Mouse (Mus musculus) limb, embryonic 15.5 days (tissue): ENCODE data around the gene Speg. TPM values are rescaled to one million over a fixed set of nuclear protein-coding genes. Genes with fewer than 3 reads are reported as not detected.
A peak's percentile ranks its signal among the peaks of the same experiment; 100 is the strongest.

Source experiments
- ATAC-seq: fragments of 200-750 bp; cut with Nextera tagmentation; 2 replicates; pipeline ENCODE4 v1.8.0; 2017; ENCODE audit warnings: low read depth, moderate TSS enrichment; ENCODE audit not compliant: insufficient number of reproducible peaks, low FRiP score, low TSS enrichment
- H3K27ac ChIP-seq: fragments of 300-500 bp; sonication (generic); 2 replicates; pipeline ENCODE4 v1.5.1; 2015; ENCODE audit warnings: moderate library complexity, mild to moderate bottlenecking, inconsistent platforms
- H3K27me3 ChIP-seq: fragments of 300-500 bp; sonication (generic); 2 replicates; pipeline ENCODE4 v1.6.1; 2015; ENCODE audit warnings: inconsistent platforms
- H3K36me3 ChIP-seq: fragments of 300-500 bp; sonication (generic); 2 replicates; pipeline ENCODE4 v1.6.1; 2015; ENCODE audit warnings: inconsistent platforms
- H3K4me1 ChIP-seq: fragments of 300-500 bp; sonication (generic); 2 replicates; pipeline ENCODE4 v1.6.1; 2015; ENCODE audit warnings: inconsistent platforms
- H3K4me2 ChIP-seq: fragments of 300-500 bp; sonication (generic); 2 replicates; pipeline ENCODE4 v1.6.1; 2015; ENCODE audit warnings: mild to moderate bottlenecking, inconsistent platforms
- H3K4me3 ChIP-seq: fragments of 300-500 bp; sonication (generic); 2 replicates; pipeline ENCODE4 v1.5.1; 2015; ENCODE audit warnings: mild to moderate bottlenecking, inconsistent platforms
- H3K9ac ChIP-seq: fragments of 300-500 bp; sonication (generic); 2 replicates; pipeline ENCODE4 v1.6.1; 2015; ENCODE audit warnings: inconsistent platforms
- H3K9me3 ChIP-seq: fragments of 300-500 bp; sonication (generic); 2 replicates; pipeline ENCODE4 v1.6.1; 2016; ENCODE audit warnings: inconsistent platforms
- WGBS: fragments of 180-500 bp; shearing (Covaris S2); methylation state at CpG from one replicate; pipeline ENCODE4 v1.1.7; 2015; 5-methylcytosine and 5-hydroxymethylcytosine counted together
- polyA plus RNA-seq: library from polyadenylated mRNA; unstranded; fragments of >200 nt; fragmentation: Nextera tagmentation; extraction: Ambion mirVana; gene quantifications from 2 replicates; pipeline ENCODE4 v1.2.1, GENCODE M21; 2015

The Speg gene
- polyA plus RNA-seq, 1 experiment from 2014 or later = 15.4 TPM

DNA sequence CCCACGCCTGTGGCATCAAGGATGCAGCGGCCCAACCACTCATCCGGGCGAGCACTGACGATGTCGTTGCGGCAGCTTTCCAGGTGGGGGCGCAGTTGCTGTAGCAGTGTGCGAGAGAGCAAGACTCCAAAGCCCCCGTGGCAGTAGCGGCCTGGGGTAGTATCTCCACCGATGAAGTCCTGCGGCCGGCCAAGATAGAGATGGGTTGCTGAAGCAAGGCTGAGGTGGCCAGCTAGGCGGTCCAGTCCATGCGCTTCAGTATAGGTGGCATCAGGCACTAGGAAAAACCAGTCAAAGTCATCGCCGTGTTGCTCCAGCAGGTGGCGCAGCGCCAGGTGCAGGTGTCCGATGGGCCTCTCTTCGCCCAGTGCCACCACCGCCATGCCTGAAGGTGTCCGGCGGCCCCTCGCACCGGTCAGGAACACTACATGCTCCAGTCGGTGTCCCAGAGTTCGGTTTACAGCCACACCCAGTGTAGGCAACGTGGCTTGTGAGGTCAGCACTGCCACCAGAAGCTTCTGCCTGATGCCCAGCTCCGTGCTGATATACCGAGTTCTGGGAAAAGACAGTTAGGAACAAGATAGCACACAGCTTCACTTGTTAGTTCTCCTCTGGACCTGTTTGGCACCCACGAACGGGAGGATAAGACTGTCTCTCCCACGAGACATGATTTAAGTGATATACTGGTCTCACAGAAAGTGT lies 102.3 kb downstream of the Speg start:
- Histone ChIP-seq H3K4me2 (peak overlapping the region; percentile 81), H3K9me3 (no peaks in the 10 kb centered on the region), H3K27ac (no peak overlapping the region), H3K36me3 (peaks cover 40% of the 10 kb centered on the region), H3K27me3 (peaks cover 30% of the 10 kb centered on the region), H3K9ac (no peak overlapping the region), H3K4me3 (peak overlapping the region; percentile 86), H3K4me1 (peaks cover 44% of the 10 kb centered on the region)
- whole genome bisulfite sequencing = 14% methylated on average over 35 of the region's 35 CpGs
- no peak for ATAC-seq

DNA sequence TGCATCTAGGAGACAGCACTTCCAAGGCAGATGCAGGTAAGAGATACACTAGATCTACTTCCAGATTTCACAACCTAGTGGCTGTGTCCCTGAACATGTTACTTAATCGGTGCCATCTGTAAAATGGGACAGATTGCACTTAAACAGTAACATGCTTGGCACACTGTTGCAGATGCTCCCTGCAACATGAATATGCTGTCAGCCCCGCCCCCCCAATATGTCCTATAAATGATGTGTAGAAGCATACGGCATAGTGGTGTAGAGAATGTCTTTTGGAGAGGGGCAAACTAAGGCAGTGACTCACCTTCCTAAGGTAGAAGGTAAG lies 102.8 kb downstream of the Speg start:
- Histone ChIP-seq H3K4me2 (peak overlapping the region; percentile 81), H3K27ac (no peak overlapping the region), H3K4me1 (peaks cover 44% of the 10 kb centered on the region), H3K4me3 (peak overlapping the region; percentile 86), H3K27me3 (peaks cover 34% of the 10 kb centered on the region), H3K9ac (no peak overlapping the region), H3K36me3 (peaks cover 35% of the 10 kb centered on the region), H3K9me3 (no peaks in the 10 kb centered on the region)
- no peak for ATAC-seq
- 37% methylated on average over 3 of the region's 3 CpGs for WGBS

DNA sequence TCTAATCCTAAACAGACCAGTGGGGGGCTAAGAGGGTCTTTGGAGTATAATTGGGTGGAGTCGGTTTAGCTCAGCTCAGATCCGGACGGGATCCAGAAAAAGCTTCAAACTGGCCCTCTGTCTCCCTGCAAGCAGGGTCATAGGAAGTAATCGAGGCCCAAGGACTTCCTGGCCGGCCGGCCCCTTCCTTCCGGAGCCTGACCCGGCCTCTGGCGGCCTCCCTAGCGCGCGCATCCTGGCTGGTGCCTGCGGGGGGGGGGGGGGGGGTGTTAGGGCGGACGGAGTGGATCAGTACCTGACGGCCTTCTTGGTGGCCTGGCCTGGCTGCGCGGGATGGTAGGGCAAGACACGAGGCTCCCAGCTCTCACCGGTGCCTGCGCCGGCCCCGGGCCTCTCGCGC lies 103.4 kb downstream of the Speg start:
- H3K9ac ChIP-seq = peak overlapping the region; percentile 60
- peaks cover 29% of the 10 kb centered on the region for H3K36me3 ChIP-seq
- WGBS = 0% methylated on average over 23 of the region's 25 CpGs
- H3K27ac ChIP-seq = peak overlapping the region; percentile 83
- peak overlapping the region; percentile 86 for H3K4me3 ChIP-seq
- ATAC-seq = no peak; the same call in 1 of the 2 replicates
- peak overlapping the region; percentile 81 for H3K4me2 ChIP-seq
- peaks cover 42% of the 10 kb centered on the region for H3K4me1 ChIP-seq
- no peaks in the 10 kb centered on the region for H3K9me3 ChIP-seq
- peaks cover 39% of the 10 kb centered on the region for H3K27me3 ChIP-seq

DNA sequence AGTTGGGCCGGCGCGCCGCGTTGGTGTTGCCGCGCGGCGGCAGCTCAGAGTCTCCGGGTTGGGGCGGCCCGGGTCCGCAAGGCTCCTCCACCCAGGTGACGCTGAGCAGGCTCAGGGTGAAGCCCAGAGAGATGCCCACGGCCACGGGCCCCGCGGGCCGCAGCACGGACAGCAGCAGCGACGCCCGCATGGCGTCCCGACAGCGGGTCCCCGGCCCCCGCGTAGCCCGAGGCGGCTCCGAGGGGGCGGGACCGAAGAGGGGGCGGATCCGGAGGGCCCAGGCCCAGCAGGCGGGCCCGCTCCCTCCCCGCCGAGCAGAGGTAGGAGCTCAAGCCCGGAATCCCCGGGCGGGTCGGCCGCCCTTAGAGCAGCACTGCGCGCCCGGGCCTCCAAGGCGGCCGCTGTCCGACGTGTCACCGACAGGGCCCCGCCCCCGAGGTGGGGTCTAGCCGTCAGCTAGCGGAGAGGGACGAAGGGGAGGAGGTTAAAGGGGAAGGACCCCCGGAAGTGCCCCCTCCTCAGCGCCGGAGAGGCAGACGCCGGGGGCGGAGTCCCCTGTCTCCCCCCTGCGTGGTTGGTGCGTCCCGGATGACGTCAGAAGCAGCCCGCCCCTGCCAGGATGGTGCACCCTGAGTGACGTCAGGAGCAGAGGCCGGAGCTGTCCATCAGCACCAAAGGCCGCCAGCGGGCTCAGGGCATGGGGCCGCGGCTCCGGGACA lies 104.0 kb downstream of the Speg start, which contains the start of the genes Chpf and Tmem198:
Gene Chpf (minus strand): TSS at position 392 of the 719 bp plus-strand sequence.
Gene Tmem198 (plus strand): TSS at position 617 of the 719 bp plus-strand sequence.
- ATAC-seq = peak; percentile 88

DNA sequence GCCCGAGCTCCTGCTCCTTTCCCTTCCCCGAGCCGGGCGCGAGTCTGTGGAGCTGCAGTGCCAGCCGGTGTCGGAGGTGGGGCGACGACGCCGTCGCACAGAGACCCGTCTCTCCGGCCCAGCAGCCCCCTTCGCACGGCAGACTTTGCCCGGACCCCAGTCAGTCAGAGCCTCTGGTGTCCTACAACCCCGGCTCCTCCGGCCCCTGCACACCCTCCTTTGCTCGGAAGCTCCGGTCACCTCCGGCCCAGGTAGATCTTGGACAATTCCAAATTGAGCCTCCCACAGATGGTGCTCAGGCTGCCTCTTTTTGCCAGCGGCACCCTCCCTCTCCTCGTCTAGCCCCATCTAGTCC lies 104.5 kb downstream of the Speg start:
- Histone ChIP-seq H3K27ac (no peak overlapping the region), H3K9ac (no peak overlapping the region), H3K4me3 (peak overlapping the region; percentile 86), H3K27me3 (peaks cover 50% of the 10 kb centered on the region), H3K4me1 (peaks cover 31% of the 10 kb centered on the region), H3K4me2 (peak overlapping the region; percentile 81), H3K9me3 (no peaks in the 10 kb centered on the region), H3K36me3 (peaks cover 22% of the 10 kb centered on the region)
- no peak for ATAC-seq
- 1% methylated on average over 19 of the region's 24 CpGs for WGBS

More for the DNA sequence above, 104.0 kb downstream of the Speg start, which contains the start of the genes Chpf and Tmem198:
- peaks cover 36% of the 10 kb centered on the region for H3K4me1 ChIP-seq
- WGBS = under 1% methylated on average over 72 of the region's 76 CpGs
- H3K9ac ChIP-seq = peak within 1 kb of the TSS; percentile 60
- peaks cover 26% of the 10 kb centered on the region for H3K36me3 ChIP-seq
- peaks cover 45% of the 10 kb centered on the region for H3K27me3 ChIP-seq
- H3K4me2 ChIP-seq = peak within 1 kb of the TSS; percentile 81
- H3K9me3 ChIP-seq = no peaks in the 10 kb centered on the region
- H3K27ac ChIP-seq = peak within 1 kb of the TSS; percentile 83
- H3K4me3 ChIP-seq = peak within 1 kb of the TSS; percentile 86

DNA sequence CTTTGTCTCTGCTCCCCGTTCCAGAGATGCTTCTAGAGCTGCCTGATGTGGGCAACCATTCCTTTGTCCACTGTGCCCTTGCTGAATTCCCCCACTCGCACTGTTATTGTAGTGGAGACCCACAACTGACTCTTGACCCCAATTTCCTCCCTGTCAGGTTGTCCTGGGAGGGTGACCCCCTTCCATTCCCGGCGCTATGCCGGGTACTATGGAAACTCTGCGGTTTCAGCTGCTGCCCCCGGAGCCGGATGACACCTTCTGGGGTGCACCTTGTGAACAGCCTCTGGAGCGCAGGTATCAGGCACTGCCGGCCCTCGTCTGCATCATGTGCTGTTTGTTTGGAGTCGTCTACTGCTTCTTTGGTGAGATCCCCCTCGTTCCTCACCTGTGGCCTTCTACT lies 104.9 kb downstream of the Speg start:
- H3K4me3 ChIP-seq = peak overlapping the region; percentile 86
- H3K4me2 ChIP-seq = peak overlapping the region; percentile 81
- peaks cover 18% of the 10 kb centered on the region for H3K36me3 ChIP-seq
- H3K4me1 ChIP-seq = peaks cover 27% of the 10 kb centered on the region
- H3K9ac ChIP-seq = no peak overlapping the region
- ATAC-seq = no peak
- no peak overlapping the region for H3K27ac ChIP-seq
- 17% methylated on average over 13 of the region's 13 CpGs for WGBS
- peaks cover 55% of the 10 kb centered on the region for H3K27me3 ChIP-seq
- no peaks in the 10 kb centered on the region for H3K9me3 ChIP-seq

DNA sequence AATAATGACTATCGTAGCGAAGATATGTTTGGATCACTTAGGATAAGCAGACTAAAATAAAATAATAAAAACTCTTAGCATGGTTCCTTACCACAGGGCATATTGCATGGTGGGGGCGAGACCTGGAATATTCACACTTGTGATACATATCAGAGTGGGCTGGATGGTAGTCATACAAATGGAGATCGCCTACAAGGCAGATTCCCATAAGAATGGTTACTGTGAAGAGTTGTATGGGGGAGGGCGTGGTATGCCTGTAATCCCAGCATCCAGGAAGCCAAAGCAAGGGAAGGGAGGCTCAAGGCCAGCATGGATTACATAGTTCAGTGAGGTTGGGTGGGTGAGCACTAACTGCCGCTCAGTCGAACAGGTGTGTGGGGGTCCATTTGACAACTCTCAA lies 105.6 kb downstream of the Speg start:
- H3K27me3 ChIP-seq = peaks cover 62% of the 10 kb centered on the region

More for the DNA sequence above, 105.6 kb downstream of the Speg start:
- Histone ChIP-seq H3K9ac (no peak overlapping the region), H3K9me3 (no peaks in the 10 kb centered on the region), H3K4me1 (peaks cover 27% of the 10 kb centered on the region), H3K4me2 (no peak overlapping the region), H3K4me3 (no peak overlapping the region), H3K27ac (no peak overlapping the region), H3K36me3 (peaks cover 14% of the 10 kb centered on the region)
- 80% methylated on average over 7 of the region's 7 CpGs for WGBS
- no peak for ATAC-seq

Other genes starting within 250 kb of the Speg start
- gene Slc23a3, start 241.4 kb upstream of the Speg start, polyA plus RNA-seq = 0.19 and 0.35 TPM in 2 replicates
- 43.8 and 46.8 TPM in 2 replicates for gene Cnppd1, start 232.6 kb upstream of the Speg start, polyA plus RNA-seq
- 41.5 and 47.3 TPM in 2 replicates for gene Retreg2, start 232.5 kb upstream of the Speg start, polyA plus RNA-seq
- gene Zfand2b, start 206.7 kb upstream of the Speg start, polyA plus RNA-seq = 44.4 and 48.6 TPM in 2 replicates
- 28.3 and 29.5 TPM in 2 replicates for gene Abcb6, start 194.9 kb upstream of the Speg start, polyA plus RNA-seq
- 28.0 and 30.7 TPM in 2 replicates for gene Ankzf1, start 183.1 kb upstream of the Speg start, polyA plus RNA-seq
- gene Atg9a, start 183.1 kb upstream of the Speg start, polyA plus RNA-seq = 33.9 TPM in 2 replicates
- 16.7 and 19.0 TPM in 2 replicates for gene Glb1l, start 164.5 kb upstream of the Speg start, polyA plus RNA-seq
- 119 TPM in 2 replicates for gene Stk16, start 164.5 kb upstream of the Speg start, polyA plus RNA-seq
- gene Tuba4a, start 155.4 kb upstream of the Speg start, polyA plus RNA-seq = 124 and 168 TPM in 2 replicates
- gene A630095N17Rik, start 143.2 kb upstream of the Speg start, polyA plus RNA-seq = not detected in 2 replicates
- 44.5 and 49.5 TPM in 2 replicates for gene Dnajb2, start 138.9 kb upstream of the Speg start, polyA plus RNA-seq
- 0.12 and 0.14 TPM in 2 replicates for gene Ptprn, start 110.8 kb upstream of the Speg start, polyA plus RNA-seq
- 0.35 TPM in 1 of 2 replicates, not detected in the other for gene Resp18, start 96.9 kb upstream of the Speg start, polyA plus RNA-seq
- 117 TPM in 2 replicates for gene Dnpep, start 57.3 kb upstream of the Speg start, polyA plus RNA-seq
- gene Des, start 15.0 kb upstream of the Speg start, polyA plus RNA-seq = 74.4 and 227 TPM in 2 replicates
- 94.6 and 97.0 TPM in 2 replicates for gene Gmppa, start 60.6 kb downstream of the Speg start, polyA plus RNA-seq
- 0.14 TPM in 2 replicates for gene Asic4, start 75.1 kb downstream of the Speg start, polyA plus RNA-seq
- gene Chpf, start 104.0 kb downstream of the Speg start, polyA plus RNA-seq = 51.7 and 58.8 TPM in 2 replicates
- 0.74 and 0.79 TPM in 2 replicates for gene Tmem198, start 104.2 kb downstream of the Speg start, polyA plus RNA-seq
- gene Obsl1, start 131.2 kb downstream of the Speg start, polyA plus RNA-seq = 83.7 and 90.9 TPM in 2 replicates
- gene Inha, start 131.8 kb downstream of the Speg start, polyA plus RNA-seq = 11.2 and 12.2 TPM in 2 replicates
- gene Stk11ip, start 146.2 kb downstream of the Speg start, polyA plus RNA-seq = 19.9 and 20.2 TPM in 2 replicates
- 24.1 and 24.8 TPM in 2 replicates for gene Slc4a3, start 171.0 kb downstream of the Speg start, polyA plus RNA-seq